Mouse (Mus musculus) MN1 (cell line): ENCODE measurements around the gene 1700029H14Rik.

Experiments
- DNase-seq: peaks from one replicate; pipeline ENCODE4 v3.0.0-alpha.2; 2016; ENCODE audit warnings: low spot score

Gene 1700029H14Rik

GRCm38 (mm10) chr8:13504894-13505674, 57.2 kb downstream of the 1700029H14Rik start:
- DNase-seq = no peak

GRCm38 (mm10) chr8:13503936-13504606, 58.2 kb downstream of the 1700029H14Rik start:
- peak; percentile 32 for DNase-seq

- no peak for DNase-seq
Measured at GRCm38 (mm10) chr8:13501221-13501620, 61.0 kb downstream of the 1700029H14Rik start.
